8 mouse cellular contexts compared by ENCODE assay signal in genomic region chr11:69395634-69396373, GRCm38 (mm10). TPM values are rescaled to one million over a fixed set of nuclear protein-coding genes. Genes with fewer than 3 reads are reported as not detected.
DNase-seq lines count a peak whose midpoint lies in the region; ATAC-seq lines count a peak whose summit lies in the region.

No protein-coding gene starts in this region.

- intact Hi-C loops in left cerebral cortex, postnatal 10 days (cut with DNase I): no loop called here

- peak; percentile 99 for DNase-seq in embryo, embryonic 10 days (ENCODE audit: low spot score)
- DNase-seq in gastrocnemius, postnatal 10 days: peak; percentile 87
- DNase-seq in left cerebral cortex, postnatal 10 days (ENCODE audit: extremely low spot score in 1 of 2, low spot score in 2 of 2): peak; percentile 96 to 98
- peak; percentile 95 for DNase-seq in right cerebral cortex, postnatal 25 days
- peak; percentile 93 to 94 for DNase-seq in urinary bladder, postnatal 4 days (ENCODE audit: low spot score in 2 of 2)

- peak; percentile 87 for ATAC-seq in activated CD4-positive, CD25-positive, alpha-beta regulatory T cell, adult 4 months
- ATAC-seq in inflammation-experienced regulatory T-cells, adult 6 months: peak; percentile 88
- ATAC-seq in megakaryocyte-erythroid progenitor cell, adult 5-6 weeks (replicated peaks; ENCODE audit: low FRiP score, low TSS enrichment, poor library complexity, severe bottlenecking): peak; percentile 81

RNA-seq across cellular contexts. Expression of gene Cyb5d1, which starts 0.4 kb away (rescaled TPM):
- 10 to 100 TPM in 1 of 2 experiments, 1 to 10 TPM in 1; 9.4 to 17.9 TPM for polyA plus RNA-seq in activated CD4-positive, CD25-positive, alpha-beta regulatory T cell, adult 4 months (2017; shearing (Covaris generic))
- total RNA-seq in gastrocnemius, postnatal 10 days (2021): 10 to 100 TPM; 18.8 to 22.3 TPM
- 10 to 100 TPM; 13.9 to 20.0 (median 18.4) TPM for polyA plus RNA-seq in inflammation-experienced regulatory T-cells, adult 6 months (2017; shearing (Covaris generic))
- total RNA-seq in left cerebral cortex, postnatal 10 days (2021): 10 to 100 TPM; 37.9 to 39.8 TPM
- total RNA-seq in megakaryocyte-erythroid progenitor cell, adult 5-6 weeks (2014; fragmentation: Nextera tagmentation): 16.2 and 20.9 TPM in 2 replicates
- total RNA-seq in megakaryocyte-erythroid progenitor cell, adult 5-6 weeks (2017): 36.7 and 41.7 TPM in 2 replicates

RNA-seq across cellular contexts. Expression of gene Naa38, which starts 0.5 kb away (rescaled TPM):
- polyA plus RNA-seq in activated CD4-positive, CD25-positive, alpha-beta regulatory T cell, adult 4 months (2017; shearing (Covaris generic)): 100 to 1,000 TPM; 146 TPM
- 10 to 100 TPM; 83.8 to 94.5 TPM for total RNA-seq in gastrocnemius, postnatal 10 days (2021)
- 100 to 1,000 TPM; 108 to 130 (median 112) TPM for polyA plus RNA-seq in inflammation-experienced regulatory T-cells, adult 6 months (2017; shearing (Covaris generic))
- total RNA-seq in left cerebral cortex, postnatal 10 days (2021): 10 to 100 TPM; 84.2 to 85.7 TPM
- total RNA-seq in megakaryocyte-erythroid progenitor cell, adult 5-6 weeks (2014; fragmentation: Nextera tagmentation): 161 and 169 TPM in 2 replicates
- total RNA-seq in megakaryocyte-erythroid progenitor cell, adult 5-6 weeks (2017): 156 and 170 TPM in 2 replicates

RNA-seq across cellular contexts. Expression of gene Tmem88, which starts 2.2 kb away (rescaled TPM):
- under 1 TPM; 0.22 to 0.51 TPM for polyA plus RNA-seq in activated CD4-positive, CD25-positive, alpha-beta regulatory T cell, adult 4 months (2017; shearing (Covaris generic))
- 10 to 100 TPM; 14.0 to 15.7 TPM for total RNA-seq in gastrocnemius, postnatal 10 days (2021)
- polyA plus RNA-seq in inflammation-experienced regulatory T-cells, adult 6 months (2017; shearing (Covaris generic)): 1 to 10 TPM in 1 of 3 experiments, under 1 TPM in 2; 0.40 to 1.0 (median 0.74) TPM
- total RNA-seq in left cerebral cortex, postnatal 10 days (2021): 1 to 10 TPM; 2.8 to 3.0 TPM
- 0.37 TPM in 1 of 2 replicates, not detected in the other for total RNA-seq in megakaryocyte-erythroid progenitor cell, adult 5-6 weeks (2014; fragmentation: Nextera tagmentation)
- not detected in 2 replicates for total RNA-seq in megakaryocyte-erythroid progenitor cell, adult 5-6 weeks (2017)

RNA-seq across cellular contexts. Expression of gene Kdm6b, which starts 17.7 kb away (rescaled TPM):
- polyA plus RNA-seq in activated CD4-positive, CD25-positive, alpha-beta regulatory T cell, adult 4 months (2017; shearing (Covaris generic)): 10 to 100 TPM; 23.6 to 28.3 TPM
- total RNA-seq in gastrocnemius, postnatal 10 days (2021): 10 to 100 TPM; 35.9 to 47.5 TPM
- polyA plus RNA-seq in inflammation-experienced regulatory T-cells, adult 6 months (2017; shearing (Covaris generic)): 10 to 100 TPM; 20.7 to 39.7 (median 35.5) TPM
- 10 to 100 TPM; 42.7 to 43.9 TPM for total RNA-seq in left cerebral cortex, postnatal 10 days (2021)
- 19.3 and 22.1 TPM in 2 replicates for total RNA-seq in megakaryocyte-erythroid progenitor cell, adult 5-6 weeks (2014; fragmentation: Nextera tagmentation)
- total RNA-seq in megakaryocyte-erythroid progenitor cell, adult 5-6 weeks (2017): 1.6 and 2.7 TPM in 2 replicates

RNA-seq across cellular contexts. Expression of gene Chd3, which starts 26.6 kb away (rescaled TPM):
- polyA plus RNA-seq in activated CD4-positive, CD25-positive, alpha-beta regulatory T cell, adult 4 months (2017; shearing (Covaris generic)): 10 to 100 TPM; 58.7 to 62.7 TPM
- total RNA-seq in gastrocnemius, postnatal 10 days (2021): 10 to 100 TPM; 39.0 to 59.5 TPM
- polyA plus RNA-seq in inflammation-experienced regulatory T-cells, adult 6 months (2017; shearing (Covaris generic)): 10 to 100 TPM; 30.0 to 68.3 (median 60.9) TPM
- 100 to 1,000 TPM; 525 to 527 TPM for total RNA-seq in left cerebral cortex, postnatal 10 days (2021)
- total RNA-seq in megakaryocyte-erythroid progenitor cell, adult 5-6 weeks (2014; fragmentation: Nextera tagmentation): 45.7 and 57.3 TPM in 2 replicates
- total RNA-seq in megakaryocyte-erythroid progenitor cell, adult 5-6 weeks (2017): 21.0 and 49.2 TPM in 2 replicates

Comparison
In these comparisons a context has a peak if more than half of its experiments do, and no peak if none do; other contexts are left out.
1. Peak in every context shown above with its lines: DNase-seq and ATAC-seq.